Mouse (Mus musculus): ENCODE results near the gene March4. TPM values are rescaled to one million over a fixed set of nuclear protein-coding genes. Genes with fewer than 3 reads are reported as not detected.

March4 gene
- polyA plus RNA-seq, 1 experiment = not detected

GRCm38 (mm10) chr1:72468466-72469003 lies 68.2 kb downstream of the March4 start:
- H3K4me3 ChIP-seq (ENCODE audit: low read depth, low read length) = no peak overlapping the region
- H3K4me1 ChIP-seq (ENCODE audit: control insufficient read depth, insufficient read depth, low read length) = no peaks in the 10 kb centered on the region
- TF ChIP-seq EP300 (IDR thresholded peaks at IDR 0.05; ENCODE audit: insufficient read depth, low read depth, low read length) (no peak), CTCF (IDR thresholded peaks at IDR 0.05; ENCODE audit: low read depth, low read length) (no peak), POLR2A (IDR thresholded peaks at IDR 0.05; ENCODE audit: insufficient read depth, low read length) (no peak)
- no peaks in the 10 kb centered on the region for H3K36me3 ChIP-seq (ENCODE audit: control insufficient read depth, insufficient read depth, low read length, poor library complexity, severe bottlenecking)
- no peak overlapping the region for H3K9ac ChIP-seq (ENCODE audit: low read depth, poor library complexity, severe bottlenecking)
- no peaks in the 10 kb centered on the region for H3K9me3 ChIP-seq (replicated peaks; ENCODE audit: control insufficient read depth, insufficient read depth, low read length, poor library complexity, severe bottlenecking)
- no peaks in the 10 kb centered on the region for H3K27me3 ChIP-seq (ENCODE audit: control insufficient read depth, insufficient read depth, low read length, poor library complexity, severe bottlenecking)
- H3K27ac ChIP-seq (ENCODE audit: insufficient read depth, low read length) = no peak overlapping the region

DNA sequence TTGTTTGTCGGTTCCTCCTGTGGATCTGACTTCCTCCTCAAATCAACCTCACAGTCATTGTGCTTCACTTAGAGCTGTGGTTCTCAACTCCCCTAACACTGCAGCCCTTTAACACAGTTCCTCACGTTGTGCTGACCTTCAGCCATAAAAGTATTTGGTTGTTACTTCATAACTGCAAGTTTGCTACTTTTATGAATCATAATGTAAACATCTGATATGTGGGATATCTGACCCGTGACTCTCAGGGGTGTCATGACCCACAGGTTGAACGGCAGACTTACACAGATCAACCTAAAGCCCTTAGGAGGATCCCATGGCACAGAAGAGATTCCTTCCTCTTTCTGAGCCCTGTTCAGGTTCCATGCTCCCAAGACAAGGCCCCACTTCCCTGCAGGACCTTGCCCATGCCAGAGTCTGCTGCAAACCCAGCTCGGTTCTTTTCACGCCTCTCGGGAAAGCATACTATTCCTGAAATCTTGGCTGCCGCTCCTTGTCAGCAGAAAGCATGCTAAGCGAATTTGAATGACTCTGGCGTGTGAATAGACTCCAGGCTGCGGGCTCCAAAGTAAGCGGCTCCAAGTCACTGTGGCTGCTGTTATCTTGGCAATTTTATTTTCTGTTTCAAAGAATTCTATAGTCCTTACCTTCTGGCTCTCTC lies 71.7 kb downstream of the March4 start:
- TF ChIP-seq CTCF (IDR thresholded peaks at IDR 0.05; ENCODE audit: low read depth, low read length) (no peak), POLR2A (IDR thresholded peaks at IDR 0.05; ENCODE audit: insufficient read depth, low read length) (no peak)
- H3K9me3 ChIP-seq (replicated peaks; ENCODE audit: control insufficient read depth, insufficient read depth, low read length, poor library complexity, severe bottlenecking) = no peaks in the 10 kb centered on the region
- no peaks in the 10 kb centered on the region for H3K27me3 ChIP-seq (ENCODE audit: control insufficient read depth, insufficient read depth, low read length, poor library complexity, severe bottlenecking)
- no peak overlapping the region for H3K27ac ChIP-seq (ENCODE audit: insufficient read depth, low read length)
- no peaks in the 10 kb centered on the region for H3K4me1 ChIP-seq (ENCODE audit: control insufficient read depth, insufficient read depth, low read length)
- H3K9ac ChIP-seq (ENCODE audit: low read depth, poor library complexity, severe bottlenecking) = no peak overlapping the region
- no peaks in the 10 kb centered on the region for H3K36me3 ChIP-seq (ENCODE audit: control insufficient read depth, insufficient read depth, low read length, poor library complexity, severe bottlenecking)
- H3K4me3 ChIP-seq (ENCODE audit: low read depth, low read length) = no peak overlapping the region

DNA sequence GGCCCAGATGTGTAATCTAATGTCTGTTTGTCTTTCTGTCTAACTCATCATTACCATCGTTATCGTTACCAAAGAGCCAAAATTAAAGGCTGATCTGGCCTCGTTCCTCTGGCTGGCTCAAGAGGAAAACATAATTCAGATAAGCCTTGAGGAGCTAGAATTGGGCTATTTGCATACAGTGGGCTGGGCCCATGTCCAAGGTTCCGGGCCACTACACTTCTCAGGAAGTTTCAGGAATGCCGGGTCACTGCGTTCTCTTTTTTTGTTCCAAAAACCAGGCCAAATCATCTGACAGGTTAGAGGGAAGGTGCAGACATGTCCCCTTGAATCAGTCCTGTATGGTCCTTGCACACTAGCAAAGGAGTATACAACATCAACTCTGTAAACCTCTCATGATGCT lies 74.2 kb downstream of the March4 start:
- no peaks in the 10 kb centered on the region for H3K36me3 ChIP-seq (ENCODE audit: control insufficient read depth, insufficient read depth, low read length, poor library complexity, severe bottlenecking)
- no peaks in the 10 kb centered on the region for H3K4me1 ChIP-seq (ENCODE audit: control insufficient read depth, insufficient read depth, low read length)
- no peak overlapping the region for H3K4me3 ChIP-seq (ENCODE audit: low read depth, low read length)
- no peak overlapping the region for H3K27ac ChIP-seq (ENCODE audit: insufficient read depth, low read length)
- H3K27me3 ChIP-seq (ENCODE audit: control insufficient read depth, insufficient read depth, low read length, poor library complexity, severe bottlenecking) = no peaks in the 10 kb centered on the region
- no peaks in the 10 kb centered on the region for H3K9me3 ChIP-seq (replicated peaks; ENCODE audit: control insufficient read depth, insufficient read depth, low read length, poor library complexity, severe bottlenecking)
- TF ChIP-seq EP300 (IDR thresholded peaks at IDR 0.05; ENCODE audit: insufficient read depth, low read depth, low read length) = no peak
- no peak for TF ChIP-seq POLR2A (IDR thresholded peaks at IDR 0.05; ENCODE audit: insufficient read depth, low read length)
- TF ChIP-seq CTCF (IDR thresholded peaks at IDR 0.05; ENCODE audit: low read depth, low read length) = no peak
- H3K9ac ChIP-seq (ENCODE audit: low read depth, poor library complexity, severe bottlenecking) = no peak overlapping the region

DNA sequence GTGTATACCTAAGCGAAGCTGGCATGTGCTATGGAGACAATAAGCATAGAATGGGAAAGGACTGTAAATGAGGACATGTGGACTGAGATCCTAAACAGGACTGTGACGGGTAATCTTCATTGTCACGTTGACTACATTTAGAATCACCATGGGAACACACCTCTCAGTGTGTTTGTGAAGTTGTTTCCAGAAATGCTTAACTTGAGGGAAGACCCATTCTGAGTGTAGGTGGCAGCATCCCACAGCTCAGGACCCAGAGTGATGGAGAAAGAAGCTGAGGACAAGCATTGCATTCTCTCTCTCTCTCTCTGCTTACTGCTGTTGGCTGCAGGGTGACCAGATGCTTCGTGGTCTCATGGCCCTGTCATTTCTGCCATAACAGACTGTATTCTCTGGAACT lies 79.1 kb downstream of the March4 start:
- no peak overlapping the region for H3K9ac ChIP-seq (ENCODE audit: low read depth, poor library complexity, severe bottlenecking)
- no peak overlapping the region for H3K4me3 ChIP-seq (ENCODE audit: low read depth, low read length)
- no peaks in the 10 kb centered on the region for H3K36me3 ChIP-seq (ENCODE audit: control insufficient read depth, insufficient read depth, low read length, poor library complexity, severe bottlenecking)
- H3K9me3 ChIP-seq (replicated peaks; ENCODE audit: control insufficient read depth, insufficient read depth, low read length, poor library complexity, severe bottlenecking) = no peaks in the 10 kb centered on the region
- H3K4me1 ChIP-seq (ENCODE audit: control insufficient read depth, insufficient read depth, low read length) = no peaks in the 10 kb centered on the region
- no peaks in the 10 kb centered on the region for H3K27me3 ChIP-seq (ENCODE audit: control insufficient read depth, insufficient read depth, low read length, poor library complexity, severe bottlenecking)
- TF ChIP-seq POLR2A (IDR thresholded peaks at IDR 0.05; ENCODE audit: insufficient read depth, low read length) = no peak
- no peak for TF ChIP-seq CTCF (IDR thresholded peaks at IDR 0.05; ENCODE audit: low read depth, low read length)
- no peak for TF ChIP-seq EP300 (IDR thresholded peaks at IDR 0.05; ENCODE audit: insufficient read depth, low read depth, low read length)
- no peak overlapping the region for H3K27ac ChIP-seq (ENCODE audit: insufficient read depth, low read length)

DNA sequence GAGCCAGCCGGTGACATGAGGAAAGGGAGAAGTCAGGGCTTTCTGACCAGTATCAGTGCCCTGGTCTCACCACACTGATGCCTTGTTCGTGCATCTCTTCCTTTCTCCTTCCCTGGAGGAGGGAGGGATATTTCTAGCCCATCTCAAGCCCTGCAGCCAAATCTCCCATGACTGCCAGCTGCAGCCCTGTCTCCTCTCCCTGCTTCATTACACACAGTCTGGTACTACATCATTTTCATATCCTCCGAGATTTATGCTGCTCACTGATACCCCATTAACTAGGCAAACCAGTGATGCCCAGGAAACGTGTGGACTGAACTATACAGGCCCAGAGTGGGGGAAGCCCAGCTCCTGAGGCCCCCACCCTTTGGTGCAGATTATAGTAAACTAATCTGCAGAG lies 80.8 kb downstream of the March4 start:
- Histone ChIP-seq H3K4me3 (ENCODE audit: low read depth, low read length) (no peak overlapping the region), H3K4me1 (ENCODE audit: control insufficient read depth, insufficient read depth, low read length) (no peaks in the 10 kb centered on the region), H3K9ac (ENCODE audit: low read depth, poor library complexity, severe bottlenecking) (no peak overlapping the region), H3K36me3 (ENCODE audit: control insufficient read depth, insufficient read depth, low read length, poor library complexity, severe bottlenecking) (no peaks in the 10 kb centered on the region), H3K27ac (ENCODE audit: insufficient read depth, low read length) (no peak overlapping the region), H3K27me3 (ENCODE audit: control insufficient read depth, insufficient read depth, low read length, poor library complexity, severe bottlenecking) (no peaks in the 10 kb centered on the region), H3K9me3 (replicated peaks; ENCODE audit: control insufficient read depth, insufficient read depth, low read length, poor library complexity, severe bottlenecking) (no peaks in the 10 kb centered on the region)
- TF ChIP-seq POLR2A (IDR thresholded peaks at IDR 0.05; ENCODE audit: insufficient read depth, low read length) (no peak), CTCF (IDR thresholded peaks at IDR 0.05; ENCODE audit: low read depth, low read length) (no peak), EP300 (IDR thresholded peaks at IDR 0.05; ENCODE audit: insufficient read depth, low read depth, low read length) (no peak)

DNA sequence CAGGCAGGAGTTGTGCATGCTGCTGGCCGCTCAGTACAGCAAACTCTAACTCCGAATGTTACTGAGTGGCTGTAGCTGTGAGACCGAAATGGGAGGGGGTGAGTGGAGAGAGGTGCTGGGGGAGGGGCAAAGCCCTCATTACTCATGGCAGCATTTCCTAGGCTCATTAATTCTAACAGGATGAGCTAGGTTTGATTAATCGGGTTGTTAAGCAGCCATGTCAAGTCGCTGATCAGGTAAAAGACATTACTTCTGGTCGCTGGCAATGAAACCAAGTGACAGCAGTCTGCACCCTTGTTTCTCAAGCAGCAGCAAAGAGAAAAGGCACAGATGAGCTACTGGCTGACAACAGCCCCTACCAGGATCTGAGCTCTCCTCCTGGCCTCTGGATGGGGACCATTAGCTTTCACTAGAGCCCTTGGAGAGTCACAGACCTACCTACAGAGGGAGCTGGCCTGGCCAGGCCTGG lies 82.0 kb downstream of the March4 start:
- Histone ChIP-seq H3K4me1 (ENCODE audit: control insufficient read depth, insufficient read depth, low read length) (no peaks in the 10 kb centered on the region), H3K36me3 (ENCODE audit: control insufficient read depth, insufficient read depth, low read length, poor library complexity, severe bottlenecking) (no peaks in the 10 kb centered on the region), H3K4me3 (ENCODE audit: low read depth, low read length) (no peak overlapping the region), H3K9me3 (replicated peaks; ENCODE audit: control insufficient read depth, insufficient read depth, low read length, poor library complexity, severe bottlenecking) (no peaks in the 10 kb centered on the region), H3K27me3 (ENCODE audit: control insufficient read depth, insufficient read depth, low read length, poor library complexity, severe bottlenecking) (no peaks in the 10 kb centered on the region), H3K27ac (ENCODE audit: insufficient read depth, low read length) (no peak overlapping the region), H3K9ac (ENCODE audit: low read depth, poor library complexity, severe bottlenecking) (no peak overlapping the region)
- no peak for TF ChIP-seq POLR2A (IDR thresholded peaks at IDR 0.05; ENCODE audit: insufficient read depth, low read length)
- TF ChIP-seq CTCF (IDR thresholded peaks at IDR 0.05; ENCODE audit: low read depth, low read length) = no peak
- no peak for TF ChIP-seq EP300 (IDR thresholded peaks at IDR 0.05; ENCODE audit: insufficient read depth, low read depth, low read length)

Measured in ES-Bruce4 (cell line).